Mouse (Mus musculus) cerebellum, adult (tissue): Measurements from ENCODE around the gene Arhgef28.

Source experiments
- ATAC-seq: cut with Nextera tagmentation; 2 replicates; pipeline ENCODE4 v1.9.2; 2017; ENCODE audit warnings: mild to moderate bottlenecking, moderate library complexity, mixed read lengths; ENCODE audit not compliant: insufficient number of reproducible peaks, low FRiP score, low TSS enrichment

Arhgef28 gene

GRCm38 (mm10) chr13:98205771-98206545 is at the start of gene Arhgef28:
Gene Arhgef28, minus strand, starts transcription at chr13:98206439.
- peak; percentile 64 for ATAC-seq

DNA sequence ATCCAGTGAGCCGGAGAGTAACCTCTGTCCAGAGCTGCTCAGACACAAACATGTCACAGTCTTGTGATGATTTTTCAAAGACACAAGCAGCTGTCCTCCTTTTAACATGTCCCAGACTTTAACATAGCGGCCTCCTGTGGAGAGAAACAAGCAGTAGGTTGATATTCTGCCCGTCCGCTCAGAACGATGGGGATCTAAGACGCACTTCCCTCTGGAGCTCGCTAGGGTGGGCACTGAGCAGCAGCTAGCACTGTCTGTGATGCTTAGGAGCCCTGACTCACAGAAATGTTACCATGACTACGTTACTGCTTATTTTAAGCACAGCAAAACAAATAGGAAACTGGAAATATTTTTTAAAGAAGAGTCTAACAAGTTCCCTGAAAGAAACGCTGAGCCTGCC is 48.7 kb upstream of the Arhgef28 start:
- no peak for ATAC-seq

DNA sequence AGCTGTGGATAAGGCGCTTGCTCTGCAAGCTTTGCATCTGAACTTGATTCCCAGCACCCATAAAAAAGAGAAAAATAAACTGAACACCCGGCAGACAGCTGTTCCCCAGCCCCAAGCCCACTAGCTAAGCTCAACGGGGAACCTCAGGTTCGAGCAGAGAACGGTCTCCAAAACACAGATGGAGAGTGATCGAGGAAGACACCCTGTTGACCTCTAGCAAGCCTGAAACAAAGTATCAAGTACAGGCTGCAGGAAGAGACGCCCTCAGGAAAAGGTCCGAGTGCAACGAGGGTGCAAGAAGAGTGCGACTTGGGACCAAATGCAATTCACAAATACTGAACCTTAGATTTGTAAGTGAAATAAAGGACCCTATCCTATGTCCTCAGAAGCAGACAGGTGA is 43.4 kb upstream of the Arhgef28 start:
- no peak for ATAC-seq

DNA sequence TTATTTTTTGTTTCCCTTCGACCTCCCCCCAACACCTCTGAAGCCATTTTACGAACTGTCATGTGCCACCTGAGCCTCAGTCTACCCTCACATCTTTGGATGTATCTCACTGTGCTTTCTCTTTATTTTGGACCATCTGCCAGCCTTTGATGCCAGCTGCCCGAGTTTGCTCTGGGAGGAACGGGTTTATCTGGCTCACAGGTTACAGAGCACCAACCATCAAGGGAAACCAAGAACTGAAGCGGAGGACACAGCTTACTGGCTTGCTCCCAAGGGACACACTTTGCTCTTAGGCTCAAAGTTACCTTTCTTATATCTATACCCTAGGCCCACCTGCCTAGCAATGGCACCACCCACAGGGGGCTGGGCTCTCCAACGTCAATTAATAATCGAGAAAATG is 39.1 kb upstream of the Arhgef28 start:
- ATAC-seq, result no peak

DNA sequence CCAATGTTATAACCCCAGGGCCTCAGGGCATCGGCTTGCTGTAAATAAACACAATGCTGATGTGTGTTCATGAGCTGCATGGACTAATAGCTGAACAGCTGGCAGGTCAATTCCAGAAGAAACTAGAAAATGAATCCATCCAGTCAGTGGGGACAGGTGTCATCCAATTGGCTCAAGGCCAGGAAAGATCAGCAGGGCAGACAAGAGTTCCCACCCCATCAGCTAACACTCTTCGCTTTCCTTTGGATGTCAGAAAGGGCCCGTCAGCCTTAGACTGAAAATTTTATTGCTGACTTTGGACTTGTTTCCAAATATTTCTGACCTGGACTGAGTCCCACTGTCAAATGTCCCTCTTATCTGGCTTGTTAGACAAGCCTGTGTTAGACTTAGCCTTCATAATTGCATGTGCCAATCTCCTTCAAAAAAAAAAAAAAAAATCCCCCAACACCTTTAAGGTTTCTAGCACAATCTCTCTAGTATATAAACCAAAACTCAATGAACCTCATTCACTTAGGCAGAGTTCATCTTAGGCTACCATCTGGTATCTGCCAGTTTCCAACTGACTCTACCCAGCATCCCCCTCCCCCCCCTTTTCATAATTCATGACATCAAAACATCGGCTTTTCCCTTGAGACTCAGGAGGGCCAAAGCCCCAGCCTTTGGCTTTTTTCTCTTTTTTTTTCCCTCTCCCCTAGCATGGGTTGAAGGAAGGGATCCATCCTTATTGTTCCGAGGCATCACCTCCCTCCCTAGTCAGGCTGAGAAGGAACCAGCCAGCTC is 38.5 kb upstream of the Arhgef28 start:
- ATAC-seq, result no peak

GRCm38 (mm10) chr13:98241531-98242282 is 35.5 kb upstream of the Arhgef28 start:
- ATAC-seq, result no peak

- no peak for ATAC-seq
These were observed 33.9 kb upstream of the Arhgef28 start for GRCm38 (mm10) chr13:98239978-98240641.

DNA sequence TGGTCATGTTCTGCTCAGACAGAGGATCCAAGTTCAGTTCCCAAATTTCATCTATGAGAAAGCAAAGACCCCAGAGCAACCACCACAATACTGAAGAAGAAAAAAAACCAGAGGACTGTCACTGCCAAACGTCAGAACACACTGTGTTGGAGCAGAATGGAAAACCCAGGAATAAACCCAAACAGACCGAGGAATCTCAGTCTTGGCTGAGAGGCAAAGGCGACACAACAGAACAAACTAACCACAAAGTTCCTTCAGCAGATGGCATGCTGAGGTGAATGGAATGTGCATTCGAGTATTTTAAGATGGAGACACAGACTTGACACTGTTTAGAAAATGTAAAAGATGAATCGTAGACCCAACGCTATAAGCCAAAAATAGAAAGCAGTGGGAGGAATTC is 29.2 kb upstream of the Arhgef28 start:
- ATAC-seq, result no peak

DNA sequence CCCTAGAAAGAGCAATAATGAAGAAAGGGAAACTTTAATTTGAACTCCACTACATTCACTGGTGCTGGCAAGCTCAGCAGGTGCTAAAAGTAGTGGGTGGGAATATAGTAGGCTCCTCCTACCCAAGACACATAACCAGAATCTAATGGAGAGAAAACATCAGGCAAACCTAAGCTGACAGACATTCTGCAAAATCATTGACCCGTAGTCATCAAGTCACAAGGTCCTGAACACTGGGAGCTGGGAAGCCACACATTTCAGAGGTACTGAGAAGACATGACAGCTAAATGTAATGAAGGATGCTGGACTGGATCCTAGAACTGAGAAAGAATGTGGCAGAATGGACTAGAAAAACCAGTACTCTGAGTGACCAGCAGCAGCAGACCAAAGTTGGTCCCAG is 24.3 kb upstream of the Arhgef28 start:
- ATAC-seq, result no peak

- no peak for ATAC-seq
These were observed 20.0 kb upstream of the Arhgef28 start for GRCm38 (mm10) chr13:98226225-98226624.

GRCm38 (mm10) chr13:98222848-98223247 is 16.6 kb upstream of the Arhgef28 start:
- ATAC-seq, result no peak; the same call in 1 of the 2 replicates

DNA sequence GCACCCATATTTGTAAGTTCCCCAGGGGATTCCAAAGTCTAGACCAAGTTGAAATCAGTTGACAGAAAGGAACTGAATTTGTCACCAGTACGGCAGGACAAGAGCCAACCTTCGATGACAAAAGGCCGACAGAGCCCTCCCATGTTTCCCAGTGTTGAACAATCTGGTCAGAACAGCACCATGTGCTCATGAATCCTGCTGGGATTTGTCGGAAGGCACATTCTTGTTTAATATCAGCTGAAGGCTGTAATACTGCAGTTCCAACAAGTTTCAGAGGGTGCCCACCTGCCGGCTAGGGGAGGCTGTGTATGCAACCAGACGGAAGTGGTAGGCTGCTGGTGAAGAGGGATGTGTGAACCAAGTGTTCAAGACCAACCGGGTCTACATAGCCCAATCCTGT is 3.9 kb upstream of the Arhgef28 start:
- no peak for ATAC-seq

DNA sequence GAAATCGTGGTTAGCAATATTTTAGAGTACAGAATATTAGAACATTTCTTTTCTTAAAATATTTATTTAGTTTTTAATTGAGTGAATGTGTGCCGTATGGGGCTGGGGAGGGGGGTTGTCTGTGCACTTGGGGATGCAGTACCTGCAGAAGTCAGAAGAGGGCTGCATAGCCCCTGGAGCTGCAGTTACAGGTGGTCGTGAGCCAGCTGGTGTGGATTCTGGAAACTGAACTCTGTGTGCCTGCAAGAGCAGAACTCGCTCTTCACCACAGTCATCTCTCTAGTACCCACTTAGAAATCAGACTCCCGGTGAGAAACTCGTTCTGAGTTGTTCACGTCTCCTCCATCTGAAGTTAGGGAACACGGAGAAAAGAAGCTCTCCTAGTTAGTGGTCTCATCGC is 2.6 kb upstream of the Arhgef28 start:
- ATAC-seq, result no peak

DNA sequence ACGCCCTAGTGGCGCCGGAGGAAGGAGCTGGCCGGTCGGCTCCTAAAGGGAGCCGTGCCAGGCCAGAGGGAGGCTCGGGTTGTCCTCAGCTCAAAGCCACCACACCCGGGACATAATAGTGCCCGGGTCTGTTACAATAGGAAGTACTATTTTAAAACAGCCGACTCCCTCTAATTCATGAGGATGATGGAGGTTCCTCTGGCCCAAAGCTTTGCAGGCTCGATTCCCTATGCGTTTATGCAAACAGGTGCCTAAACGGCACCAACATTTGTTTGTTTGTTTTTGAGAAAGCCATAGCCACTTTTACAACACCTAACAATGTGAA is 269 bp upstream of the Arhgef28 start:
- no peak for ATAC-seq

DNA sequence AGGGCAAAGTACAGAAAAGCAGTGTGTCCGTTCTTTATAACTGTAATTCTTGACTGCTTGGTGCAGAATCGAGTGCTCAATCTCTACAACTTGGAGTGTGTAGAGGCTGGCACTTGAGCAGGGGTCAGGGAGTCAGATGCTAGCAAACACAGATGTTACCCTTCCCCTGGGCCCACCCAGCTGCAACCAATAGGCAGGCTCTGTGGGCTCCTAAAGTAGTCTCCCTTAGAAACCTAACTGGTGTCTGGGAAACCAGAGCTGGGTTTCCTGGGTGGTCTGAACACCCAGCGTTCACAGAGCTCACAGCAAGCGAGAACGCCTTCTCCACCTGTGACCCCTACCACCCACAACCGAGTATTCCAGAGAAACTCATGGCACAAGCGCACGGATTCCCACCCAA is 1.1 kb downstream of the Arhgef28 start:
- no peak for ATAC-seq

- no peak for ATAC-seq
These were observed 1.9 kb downstream of the Arhgef28 start for GRCm38 (mm10) chr13:98204371-98204770.

- no peak for ATAC-seq
These were observed 4.8 kb downstream of the Arhgef28 start for GRCm38 (mm10) chr13:98201436-98201835.

DNA sequence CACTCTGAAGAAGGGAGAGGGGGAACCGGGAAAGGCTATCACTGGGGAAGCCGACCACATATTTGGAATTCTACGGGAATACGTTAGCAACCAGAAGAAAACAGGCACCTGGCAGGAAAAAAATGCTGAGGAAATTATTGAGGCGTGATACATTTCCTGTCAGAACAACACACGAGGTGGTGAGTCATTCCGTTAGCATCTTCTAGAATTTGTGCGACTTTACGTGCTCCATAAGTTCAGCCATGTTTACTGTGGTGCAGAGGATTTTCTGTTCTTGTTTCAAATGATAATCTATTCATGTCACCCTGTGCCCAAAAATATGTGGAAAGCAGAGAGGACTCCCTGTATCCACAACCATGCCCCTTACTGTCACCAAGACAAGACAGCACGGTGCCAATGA is 13.6 kb downstream of the Arhgef28 start:
- ATAC-seq, result no peak

DNA sequence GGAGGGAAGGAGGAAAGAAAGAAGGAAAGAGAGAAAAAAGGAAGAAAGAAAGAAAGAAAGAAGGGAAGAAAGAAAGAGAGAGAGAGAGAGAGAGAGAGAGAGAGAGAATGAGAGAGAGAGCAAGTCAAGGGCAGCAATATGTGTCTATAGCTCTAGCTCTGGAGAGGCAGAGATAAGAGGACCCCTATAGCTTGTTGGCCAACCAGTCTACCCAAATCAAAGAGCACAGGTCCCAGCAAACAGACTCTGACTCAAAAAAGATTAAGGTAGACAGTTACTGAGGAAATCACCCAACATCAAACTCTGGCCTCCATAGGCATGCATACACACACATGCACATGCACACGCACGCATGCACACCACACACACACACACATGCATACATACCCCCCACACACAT is 17.7 kb downstream of the Arhgef28 start:
- no peak for ATAC-seq

DNA sequence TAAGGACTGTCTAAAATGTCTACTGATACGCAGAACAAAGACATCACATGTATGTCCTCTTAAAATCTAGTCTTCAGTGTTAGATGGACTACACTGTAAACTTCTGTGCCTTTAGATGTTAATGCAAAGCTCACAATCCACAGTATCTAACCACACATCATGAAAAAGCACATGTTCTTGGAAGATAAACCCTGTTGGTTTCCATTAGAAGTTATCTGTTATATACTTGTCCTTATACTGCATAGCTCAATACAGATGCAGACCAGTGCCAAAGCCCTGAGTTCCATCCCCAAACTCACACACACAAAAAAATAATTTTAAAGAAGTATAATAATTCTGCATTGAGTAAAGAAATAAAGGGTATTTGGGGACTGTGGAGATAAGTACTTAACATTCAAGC is 18.3 kb downstream of the Arhgef28 start:
- ATAC-seq, result no peak

- no peak for ATAC-seq
These were observed 20.1 kb downstream of the Arhgef28 start for GRCm38 (mm10) chr13:98186179-98186578.
